Mouse (Mus musculus) right cerebral cortex, postnatal 14 days (tissue): ENCODE measurements around the gene Sympk.

Experiments
- DNase-seq: peaks from one replicate; pipeline ENCODE4 v3.0.0; 2022

Gene Sympk

GRCm38 (mm10) chr7:19007026-19007977 is 16.9 kb upstream of the Sympk start:
- no peak for DNase-seq

- DNase-seq = no peak
These were observed 13.6 kb upstream of the Sympk start for GRCm38 (mm10) chr7:19010581-19010980.

- DNase-seq = no peak
These were observed 12.1 kb upstream of the Sympk start for GRCm38 (mm10) chr7:19012025-19012621.

GRCm38 (mm10) chr7:19012882-19013281 is 11.3 kb upstream of the Sympk start:
- no peak for DNase-seq

- no peak for DNase-seq
These were observed 9.7 kb upstream of the Sympk start for GRCm38 (mm10) chr7:19014452-19014851.

GRCm38 (mm10) chr7:19016042-19016441 is 8.1 kb upstream of the Sympk start:
- DNase-seq = no peak

GRCm38 (mm10) chr7:19017909-19018308 is 6.3 kb upstream of the Sympk start:
- DNase-seq = no peak

- DNase-seq = no peak
These were observed 3.1 kb upstream of the Sympk start for GRCm38 (mm10) chr7:19021048-19021447.

- no peak for DNase-seq
These were observed 1.8 kb upstream of the Sympk start for GRCm38 (mm10) chr7:19022189-19022958.

GRCm38 (mm10) chr7:19023357-19023814 is 791 bp upstream of the Sympk start, which contains the start of gene Foxa3:
Foxa3 (minus strand) TSS chr7:19023538.
- no peak for DNase-seq

- DNase-seq = no peak
These were observed 541 bp downstream of the Sympk start for GRCm38 (mm10) chr7:19024581-19025255.

- no peak for DNase-seq
These were observed 3.9 kb downstream of the Sympk start for GRCm38 (mm10) chr7:19028067-19028466.

- peak; percentile 50 for DNase-seq
These were observed 5.0 kb downstream of the Sympk start for GRCm38 (mm10) chr7:19029084-19029653.

- DNase-seq = no peak
These were observed 7.5 kb downstream of the Sympk start for GRCm38 (mm10) chr7:19031641-19032040.

- no peak for DNase-seq
These were observed 20.4 kb downstream of the Sympk start for GRCm38 (mm10) chr7:19044616-19045015.

- DNase-seq = no peak
These were observed 22.3 kb downstream of the Sympk start for GRCm38 (mm10) chr7:19046286-19047069.

- no peak for DNase-seq
These were observed 23.9 kb downstream of the Sympk start for GRCm38 (mm10) chr7:19048006-19048527.

- no peak for DNase-seq
These were observed 25.1 kb downstream of the Sympk start for GRCm38 (mm10) chr7:19049252-19049651.

GRCm38 (mm10) chr7:19050172-19050571 is 26.0 kb downstream of the Sympk start:
- no peak for DNase-seq

GRCm38 (mm10) chr7:19051161-19051560 is 27.0 kb downstream of the Sympk start:
- DNase-seq = no peak
